Mouse (Mus musculus): ENCODE results near the gene Rnf144b. TPM values are rescaled to one million over a fixed set of nuclear protein-coding genes. Genes with fewer than 3 reads are reported as not detected.

The Rnf144b gene
- polyA plus RNA-seq, 1 experiment from 2014 or later, result 1.0 TPM

- peaks cover 27% of the 10 kb centered on the region for H3K27me3 ChIP-seq
- H3K4me2 ChIP-seq, result no peak overlapping the region
- 83% methylated on average over 6 of the region's 6 CpGs for WGBS
Observed at GRCm38 (mm10) chr13:47124986-47125385, 2.5 kb downstream of the Rnf144b start.

GRCm38 (mm10) chr13:47125595-47125994 lies 3.1 kb downstream of the Rnf144b start:
- Histone ChIP-seq H3K27ac (no peak overlapping the region), H3K4me1 (replicated peaks) (peaks cover 14% of the 10 kb centered on the region), H3K27me3 (peaks cover 27% of the 10 kb centered on the region), H3K9ac (replicated peaks) (no peak overlapping the region), H3K9me3 (no peaks in the 10 kb centered on the region), H3K4me2 (no peak overlapping the region), H3K36me3 (no peaks in the 10 kb centered on the region), H3K4me3 (replicated peaks) (no peak overlapping the region)
- no peak for ATAC-seq (ENCODE audit: insufficient number of reproducible peaks, insufficient read depth, low FRiP score, low TSS enrichment, low read depth)
- WGBS, result 60% methylated on average over 5 of the region's 5 CpGs

More at GRCm38 (mm10) chr13:47124986-47125385, 2.5 kb downstream of the Rnf144b start:
- Histone ChIP-seq H3K36me3 (no peaks in the 10 kb centered on the region), H3K4me1 (replicated peaks) (peaks cover 14% of the 10 kb centered on the region), H3K9ac (replicated peaks) (no peak overlapping the region), H3K27ac (no peak overlapping the region), H3K9me3 (no peaks in the 10 kb centered on the region), H3K4me3 (replicated peaks) (no peak overlapping the region)
- no peak for ATAC-seq (ENCODE audit: insufficient number of reproducible peaks, insufficient read depth, low FRiP score, low TSS enrichment, low read depth)

DNA sequence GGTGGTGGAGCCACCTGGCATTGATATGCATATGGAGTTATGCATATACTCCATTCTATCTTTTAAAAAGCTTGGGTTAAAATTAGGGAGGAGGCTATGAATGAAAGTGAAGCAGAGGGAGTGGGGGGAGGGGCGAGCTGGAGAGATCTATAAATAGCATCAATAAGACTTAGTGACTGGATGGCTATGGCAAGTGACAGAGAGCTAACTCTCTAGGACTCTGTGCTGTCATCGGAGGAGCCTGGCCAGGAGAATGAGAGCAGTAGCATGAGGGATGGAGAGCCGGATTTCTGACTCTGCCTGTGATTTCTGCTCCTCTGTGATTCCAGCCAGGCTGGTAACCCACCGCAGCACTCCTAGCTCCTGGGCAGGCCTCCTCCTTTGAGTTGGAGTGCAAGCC lies 6.6 kb downstream of the Rnf144b start:
- WGBS, result 66% methylated on average over 4 of the region's 4 CpGs
- Histone ChIP-seq H3K9ac (replicated peaks) (no peak overlapping the region), H3K36me3 (no peaks in the 10 kb centered on the region), H3K4me1 (replicated peaks) (peaks cover 6% of the 10 kb centered on the region; the same call in 1 of the 2 replicates), H3K4me2 (no peak overlapping the region), H3K27me3 (no peaks in the 10 kb centered on the region; the same call in 1 of the 2 replicates), H3K9me3 (no peaks in the 10 kb centered on the region), H3K4me3 (replicated peaks) (no peak overlapping the region), H3K27ac (no peak overlapping the region)
- ATAC-seq (ENCODE audit: insufficient number of reproducible peaks, insufficient read depth, low FRiP score, low TSS enrichment, low read depth), result no peak

- no peaks in the 10 kb centered on the region for H3K4me1 ChIP-seq (replicated peaks)
- 83% methylated on average over 8 of the region's 8 CpGs for WGBS
- H3K27ac ChIP-seq, result no peak overlapping the region
- ATAC-seq (ENCODE audit: insufficient number of reproducible peaks, insufficient read depth, low FRiP score, low TSS enrichment, low read depth), result no peak
- no peak overlapping the region for H3K4me3 ChIP-seq (replicated peaks)
- no peaks in the 10 kb centered on the region for H3K9me3 ChIP-seq
- no peaks in the 10 kb centered on the region for H3K36me3 ChIP-seq
- H3K9ac ChIP-seq (replicated peaks), result no peak overlapping the region
- no peak overlapping the region for H3K4me2 ChIP-seq
- no peaks in the 10 kb centered on the region; the same call in 1 of the 2 replicates for H3K27me3 ChIP-seq
Observed at GRCm38 (mm10) chr13:47133058-47133457, 10.6 kb downstream of the Rnf144b start.

- H3K9me3 ChIP-seq, result peaks cover 14% of the 10 kb centered on the region
- H3K4me3 ChIP-seq (replicated peaks), result no peak overlapping the region
- ATAC-seq (ENCODE audit: insufficient number of reproducible peaks, insufficient read depth, low FRiP score, low TSS enrichment, low read depth), result no peak
- no peaks in the 10 kb centered on the region for H3K4me1 ChIP-seq (replicated peaks)
- no peaks in the 10 kb centered on the region; the same call in 1 of the 2 replicates for H3K27me3 ChIP-seq
- H3K36me3 ChIP-seq, result no peaks in the 10 kb centered on the region
- H3K4me2 ChIP-seq, result no peak overlapping the region
- WGBS, result 93% methylated on average over 7 of the region's 7 CpGs
- no peak overlapping the region for H3K27ac ChIP-seq
- H3K9ac ChIP-seq (replicated peaks), result no peak overlapping the region
Observed at GRCm38 (mm10) chr13:47134836-47135235, 12.4 kb downstream of the Rnf144b start.

GRCm38 (mm10) chr13:47135741-47136140 lies 13.3 kb downstream of the Rnf144b start:
- Histone ChIP-seq H3K4me1 (replicated peaks) (no peaks in the 10 kb centered on the region), H3K4me2 (no peak overlapping the region), H3K9ac (replicated peaks) (no peak overlapping the region), H3K9me3 (peaks cover 18% of the 10 kb centered on the region), H3K4me3 (replicated peaks) (no peak overlapping the region), H3K27ac (peak overlapping the region; percentile 73), H3K36me3 (no peaks in the 10 kb centered on the region), H3K27me3 (no peaks in the 10 kb centered on the region; the same call in 1 of the 2 replicates)
- WGBS, result 72% methylated on average over 7 of the region's 7 CpGs
- no peak for ATAC-seq (ENCODE audit: insufficient number of reproducible peaks, insufficient read depth, low FRiP score, low TSS enrichment, low read depth)

- H3K9me3 ChIP-seq, result peaks cover 20% of the 10 kb centered on the region
- no peaks in the 10 kb centered on the region for H3K27me3 ChIP-seq
- H3K4me1 ChIP-seq (replicated peaks), result peaks cover 5% of the 10 kb centered on the region; the same call in 1 of the 2 replicates
- WGBS, result 76% methylated on average over 6 of the region's 6 CpGs
- H3K36me3 ChIP-seq, result no peaks in the 10 kb centered on the region
- no peak for ATAC-seq (ENCODE audit: insufficient number of reproducible peaks, insufficient read depth, low FRiP score, low TSS enrichment, low read depth)
- H3K4me3 ChIP-seq (replicated peaks), result no peak overlapping the region
- H3K4me2 ChIP-seq, result no peak overlapping the region
- no peak overlapping the region for H3K9ac ChIP-seq (replicated peaks)
- H3K27ac ChIP-seq, result no peak overlapping the region
Observed at GRCm38 (mm10) chr13:47142764-47143163, 20.3 kb downstream of the Rnf144b start.

GRCm38 (mm10) chr13:47145939-47146338 lies 23.5 kb downstream of the Rnf144b start:
- 53% methylated on average over 9 of the region's 9 CpGs for WGBS
- Histone ChIP-seq H3K9ac (replicated peaks) (no peak overlapping the region), H3K27me3 (no peaks in the 10 kb centered on the region), H3K36me3 (no peaks in the 10 kb centered on the region), H3K9me3 (no peaks in the 10 kb centered on the region), H3K4me1 (replicated peaks) (peaks cover 16% of the 10 kb centered on the region; the same call in 1 of the 2 replicates), H3K4me3 (replicated peaks) (no peak overlapping the region), H3K4me2 (no peak overlapping the region), H3K27ac (no peak overlapping the region)
- no peak for ATAC-seq (ENCODE audit: insufficient number of reproducible peaks, insufficient read depth, low FRiP score, low TSS enrichment, low read depth)

DNA sequence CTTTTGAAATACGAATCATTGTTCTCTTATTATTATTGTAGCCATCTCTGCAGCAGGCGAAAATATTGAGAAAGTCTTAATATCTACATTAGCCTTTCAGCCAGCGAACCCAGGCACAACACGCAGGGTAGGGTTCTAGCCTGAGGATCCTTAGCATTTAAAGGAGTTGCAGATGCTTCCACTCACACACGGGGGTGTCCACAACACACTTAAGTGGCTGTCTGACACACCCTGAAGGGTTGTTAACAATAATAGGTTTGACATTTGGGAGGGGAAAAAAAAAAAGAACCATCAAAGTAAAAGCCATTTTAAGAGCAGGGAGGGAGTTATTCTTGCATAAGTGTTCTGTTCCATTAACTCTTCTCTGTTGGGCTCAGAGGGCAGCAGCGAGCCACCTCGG lies 23.9 kb downstream of the Rnf144b start:
- no peak for ATAC-seq (ENCODE audit: insufficient number of reproducible peaks, insufficient read depth, low FRiP score, low TSS enrichment, low read depth)
- Histone ChIP-seq H3K9ac (replicated peaks) (no peak overlapping the region), H3K36me3 (no peaks in the 10 kb centered on the region), H3K4me2 (no peak overlapping the region), H3K27ac (no peak overlapping the region), H3K9me3 (no peaks in the 10 kb centered on the region), H3K4me3 (replicated peaks) (no peak overlapping the region), H3K4me1 (replicated peaks) (peaks cover 16% of the 10 kb centered on the region; the same call in 1 of the 2 replicates), H3K27me3 (no peaks in the 10 kb centered on the region)
- WGBS, result 60% methylated on average over 7 of the region's 7 CpGs

- Histone ChIP-seq H3K27me3 (no peaks in the 10 kb centered on the region), H3K36me3 (no peaks in the 10 kb centered on the region), H3K9me3 (no peaks in the 10 kb centered on the region), H3K4me1 (replicated peaks) (peaks cover 25% of the 10 kb centered on the region), H3K4me2 (no peak overlapping the region), H3K27ac (no peak overlapping the region), H3K9ac (replicated peaks) (no peak overlapping the region), H3K4me3 (replicated peaks) (no peak overlapping the region)
- WGBS, result 63% methylated on average over 11 of the region's 11 CpGs
- ATAC-seq (ENCODE audit: insufficient number of reproducible peaks, insufficient read depth, low FRiP score, low TSS enrichment, low read depth), result no peak
Observed at GRCm38 (mm10) chr13:47148573-47148972, 26.1 kb downstream of the Rnf144b start.

GRCm38 (mm10) chr13:47149993-47150392 lies 27.5 kb downstream of the Rnf144b start:
- WGBS, result 91% methylated on average over 10 of the region's 10 CpGs
- Histone ChIP-seq H3K36me3 (no peaks in the 10 kb centered on the region), H3K9me3 (no peaks in the 10 kb centered on the region), H3K4me1 (replicated peaks) (peaks cover 30% of the 10 kb centered on the region), H3K27ac (no peak overlapping the region), H3K27me3 (no peaks in the 10 kb centered on the region), H3K4me2 (no peak overlapping the region), H3K9ac (replicated peaks) (no peak overlapping the region), H3K4me3 (replicated peaks) (no peak overlapping the region)
- ATAC-seq (ENCODE audit: insufficient number of reproducible peaks, insufficient read depth, low FRiP score, low TSS enrichment, low read depth), result no peak

- Histone ChIP-seq H3K4me2 (no peak overlapping the region), H3K4me3 (replicated peaks) (no peak overlapping the region), H3K4me1 (replicated peaks) (peaks cover 26% of the 10 kb centered on the region), H3K27me3 (no peaks in the 10 kb centered on the region), H3K36me3 (no peaks in the 10 kb centered on the region), H3K9me3 (no peaks in the 10 kb centered on the region), H3K9ac (replicated peaks) (no peak overlapping the region), H3K27ac (no peak overlapping the region)
- no peak for ATAC-seq (ENCODE audit: insufficient number of reproducible peaks, insufficient read depth, low FRiP score, low TSS enrichment, low read depth)
- 87% methylated on average over 14 of the region's 14 CpGs for WGBS
Observed at GRCm38 (mm10) chr13:47151060-47151459, 28.6 kb downstream of the Rnf144b start.
